Mouse (Mus musculus) brain, adult 2 months (tissue): Measurements from ENCODE around the gene Angptl7.

ENCODE experiments used
- DNase-seq: peaks from one replicate; pipeline ENCODE4 v3.0.0; 2011; ENCODE audit warnings: low read depth, low spot score

Angptl7 gene

GRCm38 (mm10) chr4:148495874-148496689 lies 4.2 kb downstream of the Angptl7 start:
- DNase-seq, result peak; percentile 92

DNA sequence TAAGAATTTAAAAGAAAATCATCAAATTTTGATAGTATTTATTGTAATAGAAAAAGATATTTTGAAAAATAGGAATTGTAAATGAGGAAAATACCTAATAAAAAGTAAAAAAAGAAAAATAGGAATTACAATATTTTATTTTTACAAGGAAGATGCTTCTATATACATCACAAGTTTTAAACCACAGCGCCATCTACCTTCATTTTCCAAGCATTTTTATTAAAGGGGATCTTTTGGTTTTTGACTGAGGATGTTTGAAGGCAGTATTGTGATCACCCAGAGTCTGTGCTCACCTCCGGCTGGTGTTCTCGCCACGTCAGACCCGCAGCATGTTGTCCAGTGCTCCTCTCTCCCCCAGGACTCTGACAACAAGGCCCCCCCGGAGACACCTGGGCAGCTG lies 5.1 kb downstream of the Angptl7 start:
- no peak for DNase-seq

- DNase-seq, result peak; percentile 69
Observed at GRCm38 (mm10) chr4:148491448-148491847, 8.8 kb downstream of the Angptl7 start.

- peak; percentile 58 for DNase-seq
Observed at GRCm38 (mm10) chr4:148490502-148490901, 9.8 kb downstream of the Angptl7 start.

DNA sequence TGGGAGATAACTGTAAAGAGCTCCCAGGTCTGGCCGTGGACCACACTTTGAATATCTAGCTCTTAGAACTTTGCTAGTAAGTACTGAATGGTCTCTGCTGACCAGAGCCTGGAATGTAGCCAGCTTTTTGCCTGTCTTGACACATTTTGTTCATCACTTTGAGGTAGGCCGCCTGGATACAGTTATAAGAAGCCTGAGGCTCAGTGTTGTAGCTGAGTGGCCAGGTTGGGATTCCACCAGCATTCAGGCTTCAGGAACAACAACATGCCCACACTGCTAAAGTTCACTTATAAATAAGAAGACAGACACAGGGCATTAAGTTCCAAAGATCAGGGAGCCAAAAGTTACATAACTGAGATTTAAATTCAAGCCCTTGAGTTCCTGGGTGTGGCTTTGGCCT lies 12.4 kb downstream of the Angptl7 start:
- DNase-seq, result no peak

GRCm38 (mm10) chr4:148484511-148484910 lies 15.7 kb downstream of the Angptl7 start:
- no peak for DNase-seq

DNA sequence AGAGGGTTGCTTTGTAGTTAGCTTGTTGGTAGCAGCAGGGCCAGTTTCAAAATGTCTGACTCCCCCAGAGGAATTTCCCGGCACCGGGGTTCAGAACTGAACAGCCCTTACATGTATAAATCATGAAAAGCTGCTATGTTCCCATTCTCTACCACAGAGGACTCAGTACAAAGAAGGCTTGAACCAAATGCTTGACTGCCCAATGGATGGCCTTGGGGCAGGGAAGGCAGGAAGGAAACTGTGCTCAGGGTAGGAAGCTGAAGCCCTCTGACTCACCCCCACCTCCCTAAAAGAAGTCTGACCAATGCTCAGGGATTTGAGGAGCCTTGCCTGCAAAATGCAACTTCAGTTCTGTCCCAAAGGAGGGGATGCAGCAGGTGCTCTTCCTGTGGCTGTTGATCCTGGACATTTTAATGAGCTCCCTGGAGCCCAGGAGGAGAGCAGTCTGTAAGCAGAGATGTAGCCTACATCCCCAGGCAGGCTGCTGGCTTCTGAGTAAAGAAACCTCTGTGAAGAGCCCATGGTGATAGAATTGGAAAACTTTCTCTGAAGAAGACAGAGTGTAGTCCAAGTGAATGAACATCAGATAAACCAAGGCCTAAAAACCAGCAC lies 18.6 kb downstream of the Angptl7 start:
- DNase-seq, result no peak

DNA sequence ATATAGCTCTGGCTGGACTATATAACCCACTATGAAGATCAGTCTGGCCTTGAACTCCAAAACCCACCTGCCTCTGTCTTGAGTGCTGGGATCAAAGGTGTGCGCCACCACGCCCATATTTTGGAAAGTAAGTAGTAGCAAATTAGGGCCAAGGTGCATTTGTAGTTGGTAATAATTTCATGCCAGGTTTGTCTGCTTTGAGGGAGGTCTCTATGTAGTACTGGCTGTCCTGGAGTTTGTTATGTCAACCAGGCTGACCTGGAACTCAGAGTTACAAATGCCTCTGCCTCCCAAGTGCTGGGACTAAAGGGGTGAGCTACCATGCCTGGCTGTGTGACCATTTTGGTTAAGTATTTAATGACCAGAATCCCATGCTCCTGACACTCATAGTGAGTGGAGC lies 20.0 kb downstream of the Angptl7 start:
- DNase-seq, result no peak

DNA sequence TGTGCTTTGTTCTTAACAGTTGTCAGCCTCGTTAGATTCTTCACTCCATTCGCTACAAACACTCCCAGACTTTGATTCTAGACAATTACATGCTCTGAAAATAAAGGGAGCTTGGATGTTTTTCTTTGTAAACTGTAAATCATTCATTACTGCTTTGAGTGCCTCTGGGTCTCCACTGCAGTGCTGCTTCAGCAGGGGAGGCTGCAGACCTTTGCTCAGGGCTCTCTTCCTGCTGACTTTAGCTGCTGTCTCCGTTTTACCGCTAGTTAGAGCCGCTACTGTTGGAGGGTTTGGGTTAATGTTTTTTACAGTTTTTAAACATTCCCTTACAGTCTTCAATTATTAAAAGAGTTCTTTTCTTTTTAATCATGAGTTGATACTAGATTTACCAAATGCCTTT lies 26.8 kb downstream of the Angptl7 start:
- no peak for DNase-seq

DNA sequence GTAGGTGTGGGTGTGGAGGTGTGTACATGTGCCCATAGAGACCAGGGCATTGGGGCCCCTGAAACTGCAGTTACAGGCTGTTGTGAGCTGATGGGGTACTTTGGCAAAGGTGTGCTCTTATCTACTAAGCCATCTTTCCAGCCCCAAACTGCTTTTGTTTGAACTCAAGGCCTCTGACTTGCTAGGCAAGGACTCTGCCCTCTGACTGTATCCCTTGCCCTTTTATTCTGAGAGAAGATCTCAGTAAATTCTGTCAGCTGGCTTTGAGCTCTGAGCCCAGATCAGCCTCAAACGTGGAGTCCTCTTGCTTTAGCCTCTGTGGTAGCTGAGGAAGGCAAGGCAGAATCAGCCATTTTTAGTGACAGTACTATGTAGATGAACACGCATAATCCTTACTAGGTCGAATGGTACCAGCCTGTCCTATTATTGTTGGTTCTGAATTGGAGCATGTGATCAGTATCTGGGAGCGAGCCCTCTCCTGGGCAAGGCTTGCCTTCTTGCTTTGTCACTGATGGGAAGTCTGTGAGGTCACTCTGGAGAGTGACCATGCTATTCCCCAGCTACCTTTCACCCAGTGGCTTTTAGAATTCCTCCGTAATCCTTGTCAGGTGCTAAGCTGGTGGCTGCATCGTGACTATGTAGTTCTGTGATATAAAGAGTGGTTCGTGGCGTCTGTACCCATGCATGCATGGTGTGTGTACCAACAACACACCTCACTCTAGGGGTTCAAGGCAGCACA lies 27.7 kb downstream of the Angptl7 start:
- DNase-seq, result no peak

DNA sequence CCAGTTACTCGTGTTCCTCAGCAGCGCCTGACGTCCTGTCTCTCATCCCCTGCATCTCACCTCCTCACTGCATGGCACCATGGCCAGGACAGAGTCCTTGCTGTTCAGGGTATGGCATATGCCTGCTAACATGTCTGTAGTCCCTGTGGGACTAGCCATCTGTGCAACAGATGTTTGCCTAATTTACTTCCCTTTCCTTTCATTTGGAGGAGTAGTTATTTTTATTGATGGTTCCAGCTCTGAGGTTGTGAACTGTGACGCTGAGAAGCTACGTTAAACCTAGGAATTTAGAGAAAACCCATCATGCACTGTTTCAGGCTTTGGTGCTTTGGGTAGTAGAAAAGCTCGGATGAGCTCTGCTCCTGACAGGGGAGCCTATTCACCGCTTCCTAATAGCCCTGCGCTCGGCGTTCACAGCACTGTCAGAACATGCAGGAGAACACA lies 28.9 kb downstream of the Angptl7 start:
- no peak for DNase-seq

DNA sequence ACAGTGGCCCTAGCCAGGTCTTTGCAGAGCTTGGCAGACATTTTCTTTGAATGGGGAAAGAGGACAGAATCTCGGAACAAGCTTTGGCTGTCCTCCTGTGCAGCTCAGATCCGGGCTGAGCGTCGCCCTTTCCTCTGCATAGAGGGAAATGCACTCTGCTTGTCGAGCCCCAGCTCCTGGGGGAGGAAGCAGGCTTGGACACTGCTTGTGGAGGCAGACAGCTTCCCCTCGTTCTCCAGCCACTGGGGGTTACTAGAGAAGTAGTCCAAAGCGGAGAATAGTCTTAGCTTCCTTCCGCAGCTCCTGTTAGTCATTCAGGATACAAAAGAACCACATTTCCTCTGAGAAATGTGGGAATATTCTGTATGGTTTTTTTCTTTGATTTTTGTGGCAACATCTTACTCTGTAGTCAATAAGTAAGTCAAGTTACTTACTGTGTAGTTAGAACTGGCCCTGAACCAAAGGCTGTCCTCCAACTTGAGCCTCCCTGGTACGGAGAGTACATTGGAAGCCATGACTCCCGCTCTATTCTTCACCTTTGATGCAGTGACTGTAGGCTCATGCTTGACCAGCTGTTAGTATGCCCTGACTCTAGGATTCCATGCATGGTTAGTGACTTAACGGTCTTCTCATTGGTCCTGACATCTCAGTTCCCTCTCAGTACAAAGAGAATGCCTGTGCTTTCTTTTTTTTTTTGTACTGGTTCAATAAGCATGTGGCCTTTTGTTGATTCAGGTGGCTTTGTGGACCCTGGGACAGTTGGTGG lies 30.6 kb downstream of the Angptl7 start:
- no peak for DNase-seq

DNA sequence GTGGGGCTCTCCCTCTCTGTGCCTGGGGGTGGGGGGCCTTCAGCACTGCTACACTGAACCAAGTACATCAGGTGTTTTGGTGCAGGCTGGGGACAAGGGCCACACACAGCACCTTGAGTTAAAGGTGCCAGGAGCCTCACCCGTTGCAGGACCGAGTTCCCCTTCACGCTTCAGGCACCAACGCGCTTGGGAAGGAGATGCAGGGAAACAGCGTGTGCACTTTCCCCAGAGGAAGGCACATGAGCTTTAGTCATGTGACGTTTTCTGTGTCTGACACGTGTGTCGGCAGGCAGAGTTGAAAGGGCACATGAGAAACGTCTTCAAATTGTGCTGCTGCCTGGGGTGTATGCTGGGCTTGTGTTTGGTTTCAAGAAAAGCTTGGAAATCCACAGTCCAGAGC lies 31.9 kb downstream of the Angptl7 start:
- no peak for DNase-seq

- peak; percentile 78 for DNase-seq
Observed at GRCm38 (mm10) chr4:148466511-148467079, 33.7 kb downstream of the Angptl7 start.

- DNase-seq, result peak; percentile 59
Observed at GRCm38 (mm10) chr4:148464869-148465268, 35.4 kb downstream of the Angptl7 start.

- no peak for DNase-seq
Observed at GRCm38 (mm10) chr4:148464301-148464700, 36.0 kb downstream of the Angptl7 start.

GRCm38 (mm10) chr4:148463208-148463960 lies 36.9 kb downstream of the Angptl7 start:
- peak; percentile 75 for DNase-seq

DNA sequence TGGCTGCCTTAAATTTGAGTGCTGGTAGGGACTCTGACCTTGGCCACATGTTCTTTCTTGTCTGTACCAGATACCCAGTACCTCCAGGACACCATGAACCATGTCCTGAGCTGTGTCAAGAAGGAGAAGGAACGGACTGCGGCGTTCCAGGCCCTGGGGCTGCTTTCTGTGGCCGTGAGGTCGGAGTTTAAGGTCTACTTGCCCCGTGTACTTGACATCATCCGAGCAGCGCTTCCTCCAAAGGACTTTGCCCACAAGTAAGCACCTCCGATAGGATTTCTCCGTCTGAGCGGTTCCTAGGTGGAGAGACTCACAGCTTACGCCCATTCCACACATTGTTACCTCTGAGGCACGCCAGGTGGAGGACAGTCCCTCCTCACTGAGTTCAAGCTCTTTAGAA lies 37.5 kb downstream of the Angptl7 start:
- DNase-seq, result no peak

GRCm38 (mm10) chr4:148461772-148462171 lies 38.5 kb downstream of the Angptl7 start:
- DNase-seq, result no peak

- no peak for DNase-seq
Observed at GRCm38 (mm10) chr4:148460656-148461284, 39.5 kb downstream of the Angptl7 start.
